Mouse (Mus musculus) E14TG2a.4 (cell line): ENCODE results near the gene 1700014D04Rik.

Experiments
- CTCF ChIP-seq: conservative IDR thresholded peaks from 2 replicates; pipeline ENCODE4 v1.5.1; 2014; ENCODE audit warnings: low read length
- NANOG ChIP-seq: IDR thresholded peaks from 2 replicates; pipeline ENCODE4 v1.6.1; 2014; ENCODE audit warnings: borderline replicate concordance, low read length, mixed read lengths
- POU5F1 ChIP-seq: IDR thresholded peaks from 2 replicates; pipeline ENCODE4 v1.6.1; 2014; ENCODE audit warnings: low read length, borderline replicate concordance

- TF ChIP-seq CTCF, result no peak
- TF ChIP-seq POU5F1, result no peak
- no peak for TF ChIP-seq NANOG
Measured at GRCm38 (mm10) chr13:59726139-59726867, 20.2 kb downstream of the 1700014D04Rik start.
